Mouse (Mus musculus): ENCODE results near the gene Thap11.
"Not testable (repeated sequence)": the region's sequence is repeated elsewhere in the genome, so short reads cannot be mapped to it uniquely, and the experiment has no call there.

Thap11 gene

GRCm38 (mm10) chr8:105854715-105855216 lies at the start of gene Thap11:
Gene Thap11, plus strand, starts transcription at chr8:105855132.
- peak; percentile 92 to 93 for DNase-seq

DNA sequence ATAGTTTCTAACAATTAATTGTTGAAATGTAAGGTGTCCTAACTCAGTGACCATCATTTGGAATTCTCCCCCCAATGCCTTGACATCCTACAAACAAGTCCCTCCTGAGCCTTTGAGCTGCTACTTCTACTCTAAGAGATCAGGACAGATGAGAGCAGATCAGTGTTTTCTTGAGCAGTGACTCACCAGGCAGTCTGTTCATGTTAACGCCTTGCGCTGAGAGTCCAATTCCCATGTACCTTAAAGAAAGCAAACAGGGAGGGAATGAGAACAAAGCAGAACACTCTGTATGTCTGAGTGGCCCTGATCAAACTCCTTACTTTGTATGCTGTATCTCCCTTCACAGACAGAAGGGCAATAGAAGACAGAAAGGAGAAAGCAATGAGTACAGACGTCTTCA lies 49.6 kb upstream of the Thap11 start:
- no peak for DNase-seq

GRCm38 (mm10) chr8:105805964-105806363 lies 49.0 kb upstream of the Thap11 start:
- DNase-seq, result no peak

GRCm38 (mm10) chr8:105807766-105808165 lies 47.2 kb upstream of the Thap11 start:
- DNase-seq, result no peak

DNA sequence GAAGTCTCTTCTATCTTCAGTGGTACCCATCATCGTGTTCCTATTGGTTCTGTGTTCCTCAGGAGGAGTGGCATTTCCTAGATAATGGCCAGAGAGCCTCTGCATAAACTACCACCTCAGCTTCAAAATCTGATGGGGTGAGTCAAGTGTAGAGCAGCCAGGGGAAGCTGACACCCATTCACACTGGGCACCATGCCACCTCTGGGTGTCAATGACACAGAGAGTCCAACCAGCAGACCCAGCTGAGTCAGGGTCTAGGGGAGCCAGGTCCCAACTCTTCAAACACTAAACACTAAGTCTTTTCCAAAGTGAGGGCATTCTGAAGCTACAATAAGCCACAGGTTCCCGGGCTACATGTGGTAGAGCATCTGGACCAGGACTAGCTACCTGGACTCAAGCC lies 46.5 kb upstream of the Thap11 start:
- no peak for DNase-seq

DNA sequence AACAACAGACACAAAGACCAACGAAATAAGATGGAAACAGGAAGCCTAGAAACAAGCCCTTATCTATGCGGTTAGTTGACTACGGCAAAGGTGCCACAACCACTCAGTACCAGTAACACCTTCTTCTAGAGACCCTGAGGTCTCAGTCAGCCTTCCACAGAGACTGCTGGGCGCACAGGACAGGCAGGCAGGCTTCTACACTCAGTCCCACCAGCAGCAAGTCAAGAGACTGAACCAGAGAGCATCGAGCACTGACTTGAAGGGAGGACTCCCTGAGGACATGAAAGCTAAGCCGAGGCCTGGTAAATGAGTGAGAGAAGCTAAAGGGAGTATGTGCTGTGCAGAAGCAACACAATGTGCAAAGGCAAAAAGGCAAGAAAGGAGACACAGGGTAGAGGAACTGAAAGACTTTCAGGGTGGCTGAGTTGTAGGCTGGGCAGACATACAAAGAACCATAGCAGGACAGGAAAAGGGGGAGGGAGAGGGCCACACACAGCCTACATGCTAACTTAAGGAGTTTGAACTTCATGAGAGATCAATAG lies 44.6 kb upstream of the Thap11 start:
- no peak for DNase-seq

DNA sequence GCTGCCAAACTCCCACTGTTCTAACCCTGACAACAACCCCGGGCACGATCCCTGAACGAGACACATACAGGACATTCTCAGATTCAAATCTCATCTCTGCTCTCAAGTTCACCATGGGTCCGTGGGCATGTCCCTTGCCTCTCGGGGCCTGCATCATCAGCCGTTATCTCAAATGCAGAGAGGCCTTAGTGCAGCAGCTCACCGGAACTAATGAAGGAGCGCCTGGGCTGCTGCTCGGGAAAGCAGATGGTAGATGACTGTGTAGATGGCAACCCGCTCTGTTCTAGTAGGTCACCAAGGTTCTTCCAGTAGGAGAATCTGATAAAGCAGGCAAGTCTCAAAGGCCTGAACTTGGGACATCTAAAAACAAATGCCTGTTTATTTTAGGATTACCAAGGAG lies 43.9 kb upstream of the Thap11 start:
- DNase-seq, result peak; percentile 53 to 59

DNA sequence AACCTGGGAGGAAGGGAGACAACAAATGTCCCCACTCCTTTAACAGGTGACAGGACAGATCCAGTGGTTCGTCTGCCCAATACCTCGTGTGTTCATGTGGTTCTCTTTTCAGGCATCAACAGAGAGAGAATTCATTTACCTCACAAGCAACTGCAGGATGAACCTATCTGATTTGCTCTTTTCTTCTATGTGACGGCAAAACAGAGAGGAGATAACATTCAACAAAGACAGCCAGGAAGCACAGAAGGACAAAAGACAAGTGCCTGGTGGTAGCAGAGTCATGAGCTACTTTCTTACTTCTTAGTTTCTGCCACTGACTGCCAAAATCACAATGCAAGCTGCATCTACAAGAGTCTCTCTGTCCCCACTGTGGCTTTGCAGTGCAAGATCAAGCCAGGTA lies 43.4 kb upstream of the Thap11 start:
- DNase-seq, result no peak

DNA sequence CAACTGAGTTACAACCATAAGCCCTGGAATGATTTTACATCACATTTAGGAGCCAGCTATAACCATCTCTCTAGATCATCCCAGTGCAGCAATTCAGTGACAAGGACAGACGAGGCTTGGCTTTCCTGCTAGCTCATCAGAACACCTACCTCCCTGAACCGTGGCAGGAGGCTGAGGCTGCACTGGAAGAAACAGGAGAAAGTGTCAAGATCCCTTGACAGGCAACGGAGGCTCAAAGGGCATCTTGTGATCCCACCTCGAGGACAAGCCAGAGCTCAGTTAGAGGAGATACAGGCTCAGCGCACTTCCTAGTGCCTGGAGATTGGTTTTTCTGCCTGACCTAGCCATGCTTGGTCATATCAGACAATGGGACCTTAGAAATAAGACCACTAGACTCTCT lies 42.4 kb upstream of the Thap11 start:
- DNase-seq, result no peak

DNA sequence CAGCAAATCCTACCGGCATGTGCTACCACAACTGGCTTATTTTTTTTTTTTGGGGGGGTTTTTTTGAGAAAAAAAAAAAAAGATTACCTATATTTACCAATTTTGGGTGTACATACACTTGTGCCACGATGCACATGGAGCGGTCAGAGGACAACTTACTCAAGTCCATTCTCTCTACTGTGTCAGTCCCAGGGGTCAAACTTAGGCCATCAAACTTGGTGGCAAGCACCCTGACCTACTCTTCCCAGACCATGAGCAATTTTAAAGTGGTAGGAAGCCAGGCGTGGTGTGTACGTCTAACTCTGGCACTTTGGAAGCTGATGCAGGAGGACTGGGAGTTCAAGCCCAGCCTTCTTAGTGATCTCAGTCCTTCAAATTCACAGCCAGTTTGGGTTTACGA lies 41.7 kb upstream of the Thap11 start:
- no peak for DNase-seq

DNA sequence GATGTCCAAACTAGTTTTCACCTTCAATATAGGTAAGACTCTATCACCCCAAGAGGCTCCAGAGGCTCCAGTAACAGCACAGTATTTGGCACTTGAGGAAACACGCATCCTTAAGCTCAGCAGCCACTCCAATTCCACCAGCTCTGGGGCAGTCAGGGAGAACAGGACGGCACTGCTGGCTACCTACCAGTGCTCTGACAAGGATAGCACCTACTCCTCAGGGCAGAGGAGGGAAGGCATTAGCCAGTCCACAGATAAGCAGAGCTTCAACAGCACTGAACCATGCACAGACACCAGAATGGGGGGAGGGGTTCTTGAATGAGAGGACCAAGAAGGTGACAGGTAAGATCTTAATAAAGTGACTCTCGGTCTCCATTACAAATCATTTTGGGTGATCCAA lies 35.3 kb upstream of the Thap11 start:
- DNase-seq, result no peak

DNA sequence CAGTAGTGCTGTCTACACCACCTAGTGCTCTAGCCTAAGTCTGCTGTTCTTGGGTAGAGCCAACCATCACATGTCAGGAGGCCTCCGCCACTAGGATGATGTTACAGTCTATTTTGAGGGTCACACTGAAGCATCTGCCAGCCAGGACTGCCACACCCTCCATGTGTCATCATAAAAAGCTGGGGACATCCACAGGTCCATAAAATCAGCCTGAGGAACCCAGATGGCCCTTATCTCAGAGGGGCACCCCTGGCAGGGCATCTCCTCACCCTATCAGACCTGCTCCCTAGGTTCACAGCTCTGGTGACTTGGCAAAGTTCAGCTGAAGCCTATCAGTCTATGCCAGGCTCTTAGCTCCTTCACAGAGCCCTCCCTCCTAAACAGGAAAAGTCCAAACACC lies 34.0 kb upstream of the Thap11 start:
- no peak for DNase-seq

DNA sequence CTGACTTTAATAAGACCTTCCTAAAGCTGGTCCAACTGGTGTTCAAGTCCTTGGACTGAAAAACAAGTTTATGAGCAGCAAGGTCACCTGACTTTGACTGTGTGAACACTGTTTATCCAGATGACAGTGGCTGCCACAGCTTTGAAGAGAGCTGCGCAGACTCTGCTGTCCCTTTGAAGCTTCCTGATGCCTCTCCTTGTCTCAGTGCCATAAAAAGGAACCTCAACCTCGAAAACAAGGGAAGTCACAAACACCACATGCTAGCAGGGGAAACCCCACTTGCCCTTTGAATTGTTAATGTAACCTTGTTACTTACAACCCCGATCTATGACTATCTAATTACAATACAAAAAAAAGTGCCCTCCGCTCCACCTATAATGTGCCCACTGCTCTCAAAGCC lies 29.4 kb upstream of the Thap11 start:
- DNase-seq, result no peak

- DNase-seq, result no peak
These were observed 28.6 kb upstream of the Thap11 start for GRCm38 (mm10) chr8:105826379-105826778.

GRCm38 (mm10) chr8:105826861-105827848 lies 27.8 kb upstream of the Thap11 start, which contains the start of the genes Ranbp10 and Tsnaxip1:
Gene Ranbp10, minus strand, starts transcription at chr8:105827350.
Gene Tsnaxip1, plus strand, starts transcription at chr8:105827731.
- peak; percentile 93 to 99 for DNase-seq

DNA sequence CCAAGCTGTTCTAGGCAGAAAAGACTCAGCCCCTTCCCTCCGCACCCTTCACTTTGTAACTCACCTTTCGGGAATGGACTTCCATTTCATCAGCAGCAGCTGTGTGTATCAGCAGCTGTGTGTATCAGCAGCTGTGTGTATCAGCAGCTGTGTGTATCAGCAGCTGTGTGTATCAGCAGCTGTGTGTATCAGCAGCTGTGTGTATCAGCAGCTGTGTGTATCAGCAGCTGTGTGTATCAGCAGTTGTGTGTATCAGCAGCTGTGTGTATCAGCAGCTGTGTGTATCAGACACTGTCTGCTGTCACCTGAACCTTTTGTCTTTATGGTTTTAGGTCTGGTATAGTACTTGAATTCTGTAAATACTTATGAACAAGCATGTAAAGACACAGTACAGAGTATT lies 21.2 kb upstream of the Thap11 start:
- DNase-seq, result not testable (repeated sequence)

GRCm38 (mm10) chr8:105835318-105835717 lies 19.6 kb upstream of the Thap11 start:
- DNase-seq, result peak; percentile 54 to 57

DNA sequence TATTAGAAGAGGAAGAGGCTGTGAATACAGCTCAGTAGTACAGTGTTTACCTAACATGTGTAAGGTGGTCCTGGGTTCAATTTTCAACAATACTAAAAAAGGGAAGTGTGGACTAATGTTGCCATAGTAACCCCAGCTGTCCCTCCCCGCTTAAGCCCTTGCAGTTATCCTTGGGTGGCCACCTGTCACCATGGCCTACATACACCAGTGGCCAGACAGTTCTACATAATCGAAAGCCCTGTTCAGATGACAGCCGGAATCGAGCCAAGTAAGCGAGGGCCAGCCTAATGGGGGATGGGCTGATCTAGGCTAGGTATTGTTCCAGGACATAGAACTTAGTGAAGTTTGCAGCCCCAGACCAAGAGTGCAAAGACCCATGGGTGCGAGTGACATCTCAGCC lies 17.9 kb upstream of the Thap11 start:
- no peak for DNase-seq

- no peak for DNase-seq
These were observed 15.7 kb upstream of the Thap11 start for GRCm38 (mm10) chr8:105839209-105839608.

DNA sequence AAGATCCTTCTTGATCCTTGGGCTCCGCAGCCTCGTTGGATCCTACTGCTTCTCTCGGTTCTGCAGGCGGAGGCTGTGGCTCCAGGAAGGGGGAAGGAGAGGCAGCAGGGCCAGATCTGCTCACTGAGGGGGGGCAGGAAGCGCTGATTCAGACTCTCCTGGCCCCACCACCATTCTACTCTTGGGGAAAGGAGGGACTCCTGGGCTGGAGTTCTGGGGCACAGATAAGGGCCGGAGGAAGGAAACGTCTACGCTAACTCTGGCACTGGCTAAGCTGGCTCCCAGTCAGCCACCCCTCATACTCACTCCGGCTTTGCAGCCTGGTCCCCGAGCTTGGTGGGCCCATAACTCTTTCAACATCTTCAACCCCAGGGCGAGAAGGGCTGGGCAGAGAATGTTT lies 8.3 kb upstream of the Thap11 start:
- no peak for DNase-seq

DNA sequence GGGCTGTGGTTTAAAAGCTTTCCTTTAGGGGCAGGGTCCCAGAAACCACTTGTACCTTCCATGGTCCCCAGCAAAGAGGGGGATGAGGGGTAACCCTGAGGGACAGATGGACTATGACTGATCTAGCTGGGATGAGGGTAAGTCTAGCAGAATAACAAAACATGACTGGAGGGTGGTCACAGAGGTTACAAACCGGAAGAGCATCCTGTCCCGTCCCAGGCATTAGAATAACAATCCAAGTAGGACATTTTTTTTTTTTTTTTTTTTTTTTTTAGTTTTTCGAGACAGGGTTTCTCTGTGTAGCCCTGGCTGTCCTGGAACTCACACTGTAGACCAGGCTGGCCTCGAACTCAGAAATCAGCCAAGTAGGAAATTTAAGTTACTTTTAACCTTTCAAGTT lies 4.9 kb upstream of the Thap11 start:
- DNase-seq, result no peak

DNA sequence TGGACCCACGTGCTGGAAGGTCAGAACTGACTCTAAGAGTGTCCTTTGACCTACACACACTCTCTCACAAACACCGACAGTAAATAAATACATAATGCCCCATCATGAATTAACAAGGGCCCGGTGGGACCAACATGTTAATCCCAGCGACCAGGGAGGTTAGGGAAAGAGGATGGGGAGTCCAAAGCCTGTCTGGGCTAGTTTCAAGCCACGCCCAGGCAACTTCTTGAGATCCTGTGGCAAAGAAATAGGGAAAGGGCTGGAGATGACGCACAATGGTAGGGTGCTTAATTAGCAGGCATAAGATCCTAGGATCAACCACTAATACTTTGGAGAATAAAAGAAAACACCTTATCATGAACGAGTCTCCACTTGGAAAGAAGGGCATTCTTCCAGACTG lies 4.3 kb upstream of the Thap11 start:
- no peak for DNase-seq

DNA sequence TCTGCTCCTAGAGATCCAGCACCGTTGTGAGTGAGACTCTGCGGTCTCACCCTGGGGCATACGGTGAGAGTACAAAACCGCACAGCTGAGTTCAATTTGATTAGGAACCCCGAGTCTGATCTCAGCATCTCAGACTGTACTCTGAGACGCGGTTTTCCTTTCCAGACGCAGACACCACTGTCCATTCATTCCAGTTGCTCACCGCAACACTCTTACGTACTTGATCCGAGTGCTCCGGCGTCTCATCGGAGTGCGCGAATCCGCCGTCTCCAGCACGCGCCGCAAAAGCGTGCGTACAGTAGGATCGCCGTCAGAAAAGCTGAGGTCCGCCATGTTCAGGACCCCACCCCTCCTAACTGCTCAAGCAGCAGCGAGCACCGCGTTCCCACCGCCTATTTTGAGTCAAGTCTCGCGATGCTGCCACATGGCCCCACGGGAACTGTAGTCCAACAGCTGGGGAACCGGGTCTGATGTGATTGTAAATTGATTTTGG lies 3.2 kb upstream of the Thap11 start:
- peak; percentile 83 to 87 for DNase-seq

DNA sequence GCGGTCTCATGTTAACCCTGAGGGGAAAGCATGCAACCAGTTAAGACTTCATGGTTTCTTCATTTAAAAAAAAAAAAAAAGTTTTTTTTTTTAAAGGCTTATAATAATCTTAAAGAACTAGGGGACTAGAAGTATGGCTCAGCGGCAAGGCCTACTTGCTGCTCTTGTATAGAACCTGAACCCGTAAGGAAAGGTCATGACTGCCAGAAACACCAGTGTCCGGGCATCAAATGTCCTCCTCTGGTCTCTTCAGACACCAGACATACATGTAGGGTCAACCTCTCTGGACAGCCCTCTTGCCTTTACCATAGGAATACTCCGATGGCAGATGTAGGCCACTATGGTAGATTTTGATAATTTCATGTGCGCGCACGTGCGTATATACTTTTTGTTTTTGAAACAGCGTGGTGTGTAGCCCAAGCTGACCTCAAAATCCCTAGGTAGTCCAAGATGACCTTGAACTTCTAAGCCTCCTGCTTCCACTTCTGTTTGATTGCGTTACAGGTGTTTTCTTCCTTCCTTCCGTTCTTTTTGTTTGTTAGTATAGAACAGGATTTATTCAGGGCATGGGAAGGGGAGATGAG lies 2.7 kb upstream of the Thap11 start:
- DNase-seq, result no peak

Measured in cerebellum, adult 18-20 months (tissue).